Mouse (Mus musculus) effector memory CD4-positive, alpha-beta T cell, adult 5 months (primary cell): ENCODE results near the gene Rpl36. TPM values are rescaled to one million over a fixed set of nuclear protein-coding genes. Genes with fewer than 3 reads are reported as not detected.

Source experiments
- polyA plus RNA-seq: library from polyadenylated mRNA; unstranded; fragments of 100-300 nt; shearing (Covaris generic); gene quantifications from one replicate; pipeline ENCODE4 v1.2.1, GENCODE M21; 2017

Gene Rpl36
- polyA plus RNA-seq, result 1,953 TPM

DNA sequence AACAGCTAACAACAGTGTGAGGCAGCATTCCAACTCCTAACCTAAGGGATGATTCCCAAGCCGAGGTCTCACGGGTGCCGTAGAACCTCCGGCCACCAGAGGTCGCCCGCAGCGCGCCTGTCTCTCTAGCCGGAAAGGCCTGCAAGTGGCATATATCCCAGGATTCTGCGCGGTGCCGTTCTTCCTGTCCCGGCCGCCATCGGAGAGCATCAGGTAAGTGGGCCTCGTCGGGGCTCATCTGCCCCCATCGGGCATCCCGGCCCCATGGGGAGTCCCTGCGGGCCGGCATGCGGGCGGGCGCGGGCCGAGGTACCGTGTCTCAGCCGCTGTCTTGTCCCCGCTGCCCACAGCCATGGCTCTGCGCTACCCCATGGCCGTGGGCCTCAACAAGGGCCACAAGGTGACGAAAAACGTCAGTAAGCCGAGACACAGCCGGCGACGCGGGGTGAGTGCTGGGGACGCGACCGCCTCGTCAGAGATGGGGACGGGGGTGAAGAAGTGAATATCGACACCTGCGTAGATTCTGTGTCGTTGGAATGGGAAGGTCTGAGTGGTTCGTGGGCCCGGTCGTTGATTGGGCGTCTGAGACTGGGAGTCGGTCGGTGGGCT lies at the start of gene Rpl36:
Gene Rpl36 (plus strand): TSS at position 181 of the 609 bp plus-strand sequence.

GRCm38 (mm10) chr17:56584257-56585130 lies 28.7 kb upstream of the Rpl36 start, which contains the start of the genes Safb2 and Safb:
Gene Safb2, minus strand, starts transcription at chr17:56584585.
Gene Safb, plus strand, starts transcription at chr17:56584825.

DNA sequence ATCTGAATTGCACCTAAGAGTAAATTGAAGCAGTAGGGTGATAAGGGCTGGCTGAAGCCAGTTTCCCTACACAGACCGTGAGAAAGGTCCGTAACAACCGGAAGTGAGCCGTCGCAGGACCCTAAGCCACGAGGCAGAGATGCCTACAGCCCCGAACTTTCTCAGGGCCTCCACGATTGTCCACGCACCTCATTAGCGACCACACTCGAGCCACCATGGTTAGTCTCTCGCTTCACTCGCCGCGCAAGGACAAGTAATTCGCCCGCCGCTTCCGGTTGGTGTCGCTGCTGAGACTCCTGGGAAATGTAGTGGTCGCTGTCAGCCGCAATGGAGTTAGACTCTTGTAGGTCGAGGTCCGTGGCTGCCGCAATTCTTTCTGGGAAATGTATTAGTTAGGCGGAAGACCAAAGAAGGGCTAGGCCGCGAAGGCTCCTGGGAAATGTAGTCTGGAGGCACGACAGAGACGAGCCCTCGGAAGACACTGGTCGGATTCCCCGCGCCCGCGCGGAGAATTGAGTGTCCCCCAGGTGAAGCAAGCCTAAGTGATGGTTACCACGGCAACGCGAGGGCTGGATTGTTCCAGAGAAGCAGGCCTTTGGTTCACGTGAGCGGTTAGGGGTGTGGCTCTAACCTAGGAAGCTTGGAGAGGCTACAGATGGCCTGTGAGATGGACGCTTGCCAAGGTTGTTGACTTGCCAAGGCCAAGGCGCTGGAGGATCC lies 3.6 kb upstream of the Rpl36 start, which contains the start of gene 2410015M20Rik:
Gene 2410015M20Rik (minus strand): TSS at position 320 of the 720 bp plus-strand sequence.

GRCm38 (mm10) chr17:56626754-56627470 lies 13.7 kb downstream of the Rpl36 start, which contains the start of gene Lonp1:
Gene Lonp1, minus strand, starts transcription at chr17:56626887.

DNA sequence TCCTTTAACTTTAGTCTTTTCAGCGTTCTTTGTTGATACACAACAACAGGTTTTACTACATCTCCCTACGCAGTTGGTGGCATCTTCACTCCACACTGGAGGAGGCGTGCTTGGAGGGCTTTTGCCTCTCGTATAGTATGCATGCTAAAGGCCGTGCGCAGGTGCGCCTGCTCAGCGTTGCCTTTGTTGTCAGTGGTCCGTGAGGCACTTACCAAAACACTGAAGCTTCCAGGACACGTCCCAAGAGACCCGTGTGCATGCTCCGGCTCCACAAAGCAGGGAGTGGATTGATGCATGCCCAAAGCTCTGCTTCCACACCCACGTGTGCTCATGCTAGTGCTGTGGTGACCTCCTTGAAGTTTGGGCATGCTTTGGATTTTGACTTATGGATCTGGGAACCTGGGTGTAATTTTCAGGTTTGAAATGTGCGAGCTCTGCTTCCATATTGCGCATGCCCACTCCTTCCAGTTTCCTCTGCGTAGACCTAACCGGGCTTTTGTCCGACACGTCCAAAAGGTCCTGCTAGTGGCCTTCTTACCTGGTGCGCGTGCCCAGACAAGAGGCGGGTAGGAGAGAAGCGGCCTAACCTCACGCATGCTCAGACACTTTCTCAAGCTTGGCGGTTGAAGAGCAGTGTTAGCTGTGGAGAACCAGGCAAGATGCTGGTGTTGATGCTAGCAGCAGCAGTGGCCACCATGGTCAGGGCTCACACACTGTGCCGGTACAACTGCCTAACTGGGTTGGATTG lies 14.5 kb downstream of the Rpl36 start, which contains the start of gene Catsperd:
Gene Catsperd (plus strand): TSS at position 614 of the 748 bp plus-strand sequence.

Other genes with a start within 250 kb of the Rpl36 start
- 7.4 TPM for gene Ptprs, start 136.9 kb upstream of the Rpl36 start, polyA plus RNA-seq
- gene Znrf4, start 101.0 kb upstream of the Rpl36 start, polyA plus RNA-seq, result not detected
- 0.40 TPM for gene Gm20219, start 59.0 kb upstream of the Rpl36 start, polyA plus RNA-seq
- gene Safb2, start 28.8 kb upstream of the Rpl36 start, polyA plus RNA-seq, result 215 TPM
- gene Safb, start 28.6 kb upstream of the Rpl36 start, polyA plus RNA-seq, result 213 TPM
- 133 TPM for gene 2410015M20Rik, start 3.6 kb upstream of the Rpl36 start, polyA plus RNA-seq
- 53.4 TPM for gene Lonp1, start 13.5 kb downstream of the Rpl36 start, polyA plus RNA-seq
- gene Catsperd, start 14.7 kb downstream of the Rpl36 start, polyA plus RNA-seq, result 1.2 TPM
- gene Ranbp3, start 59.9 kb downstream of the Rpl36 start, polyA plus RNA-seq, result 72.6 TPM
- 139 TPM for gene Ndufa11, start 104.4 kb downstream of the Rpl36 start, polyA plus RNA-seq
- gene Vmac, start 104.6 kb downstream of the Rpl36 start, polyA plus RNA-seq, result 8.5 TPM
- gene Nrtn, start 144.1 kb downstream of the Rpl36 start, polyA plus RNA-seq, result not detected
- gene Dus3l, start 151.3 kb downstream of the Rpl36 start, polyA plus RNA-seq, result 43.1 TPM
- 0.95 TPM for gene Prr22, start 156.8 kb downstream of the Rpl36 start, polyA plus RNA-seq
- gene Rfx2, start 217.6 kb downstream of the Rpl36 start, polyA plus RNA-seq, result 2.5 TPM